Mouse (Mus musculus): Measurements from ENCODE around the gene Rhox3e. TPM values are rescaled to one million over a fixed set of nuclear protein-coding genes. Genes with fewer than 3 reads are reported as not detected.
"Not testable (repeated sequence)": the region's sequence is repeated elsewhere in the genome, so short reads cannot be mapped to it uniquely, and the experiment has no call there.

Gene Rhox3e
- total RNA-seq (2022), result not detected

DNA sequence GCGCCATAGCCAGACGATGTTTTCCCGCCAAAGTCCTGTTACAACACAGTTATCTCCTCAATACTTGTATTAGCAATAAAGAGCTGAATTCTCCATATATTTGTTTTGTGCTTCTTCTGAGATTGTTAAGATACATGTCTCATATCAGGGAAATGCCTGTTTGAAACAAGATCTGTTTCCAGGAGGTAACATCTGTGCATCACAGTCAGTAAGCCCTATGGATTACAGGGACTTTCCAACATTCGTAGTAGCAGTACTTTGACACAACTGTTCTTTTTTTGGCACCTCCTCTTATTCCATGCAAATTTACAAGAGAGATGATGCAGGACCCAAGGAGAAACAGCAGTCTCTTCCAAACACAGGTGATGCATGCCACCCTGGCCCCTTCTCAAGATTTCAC is at the start of gene Rhox3e:
TSS of gene Rhox3e (plus strand) at position 301 of the 400 bp plus-strand sequence.
- DNase-seq, result not testable (repeated sequence)

- not testable (repeated sequence) for DNase-seq
Measured at GRCm38 (mm10) chrX:37514059-37514458, 27.8 kb upstream of the Rhox3e start, which contains the start of gene Rhox4d. Gene Rhox4d, plus strand, starts transcription at chrX:37514359.

GRCm38 (mm10) chrX:37530152-37530551 is 11.7 kb upstream of the Rhox3e start, which contains the start of gene Rhox2e:
Gene Rhox2e, plus strand, starts transcription at chrX:37530452.
- DNase-seq, result not testable (repeated sequence)

GRCm38 (mm10) chrX:37557112-37557511 is 15.3 kb downstream of the Rhox3e start, which contains the start of gene Rhox4e:
Gene Rhox4e, plus strand, starts transcription at chrX:37557412.
- DNase-seq, result not testable (repeated sequence)

- DNase-seq, result not testable (repeated sequence)
Measured at GRCm38 (mm10) chrX:37571105-37571504, 29.3 kb downstream of the Rhox3e start, which contains the start of gene Rhox2f. Gene Rhox2f, plus strand, starts transcription at chrX:37571405.

DNA sequence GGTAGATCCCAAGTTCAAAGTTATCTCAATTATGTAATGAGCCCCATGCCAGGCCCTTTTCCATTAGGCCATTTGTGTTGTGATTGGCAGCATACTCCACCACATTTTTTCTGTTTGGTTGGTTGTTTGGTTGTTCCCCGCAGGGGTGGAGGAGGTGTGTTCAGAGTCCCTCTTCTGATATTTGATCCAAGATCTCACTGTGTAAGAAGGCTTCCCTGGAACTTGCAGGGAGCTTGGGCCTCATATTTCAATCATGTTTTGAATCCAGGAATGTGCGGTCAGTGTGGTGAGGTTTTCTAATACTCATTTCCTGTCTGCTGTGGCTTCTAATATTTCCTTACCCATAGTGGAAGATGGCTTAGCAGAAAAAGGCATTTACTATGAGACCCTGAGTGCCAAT is 30.8 kb downstream of the Rhox3e start:
- DNase-seq, result not testable (repeated sequence)

DNA sequence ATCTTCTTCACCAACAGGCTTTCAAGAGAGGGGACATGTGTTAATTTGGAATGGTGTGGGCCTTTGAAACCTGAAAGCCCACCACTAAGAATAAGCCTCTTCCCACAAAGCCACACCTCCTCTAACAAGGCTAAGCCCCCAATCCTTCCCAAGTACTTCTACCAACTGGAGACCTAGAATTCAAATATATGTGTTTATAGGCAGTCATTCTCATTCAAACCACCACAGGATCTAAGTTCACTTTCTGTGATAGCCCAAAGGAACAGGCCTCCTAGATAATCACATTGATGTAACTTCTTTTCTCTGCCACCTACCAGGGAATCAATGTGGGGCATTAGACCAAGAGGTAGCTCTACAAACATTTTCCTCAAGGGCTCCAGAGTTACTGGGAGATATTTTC is 38.9 kb downstream of the Rhox3e start, which contains the start of gene Rhox3f:
TSS of gene Rhox3f (plus strand) at position 301 of the 400 bp plus-strand sequence.
- DNase-seq, result not testable (repeated sequence)

Other genes starting within 250 kb of the Rhox3e start
- gene Rhox3a2, start 162.0 kb upstream of the Rhox3e start, total RNA-seq (2022), result not detected
- gene Rhox4a2, start 151.2 kb upstream of the Rhox3e start, total RNA-seq (2022), result not detected
- gene Rhox2b, start 130.0 kb upstream of the Rhox3e start, total RNA-seq (2022), result not detected
- not detected for gene Rhox4b, start 109.5 kb upstream of the Rhox3e start, total RNA-seq (2022)
- not detected for gene Rhox2c, start 88.3 kb upstream of the Rhox3e start, total RNA-seq (2022)
- not detected for gene Rhox3c, start 83.4 kb upstream of the Rhox3e start, total RNA-seq (2022)
- gene Rhox4c, start 61.7 kb upstream of the Rhox3e start, total RNA-seq (2022), result not detected
- gene Rhox2d, start 48.6 kb upstream of the Rhox3e start, total RNA-seq (2022), result not detected
- not detected for gene Rhox4d, start 27.7 kb upstream of the Rhox3e start, total RNA-seq (2022)
- not detected for gene Rhox2e, start 11.6 kb upstream of the Rhox3e start, total RNA-seq (2022)
- gene Rhox4e, start 15.4 kb downstream of the Rhox3e start, total RNA-seq (2022), result not detected
- not detected for gene Rhox2f, start 29.4 kb downstream of the Rhox3e start, total RNA-seq (2022)
- not detected for gene Rhox3f, start 39.0 kb downstream of the Rhox3e start, total RNA-seq (2022)
- not detected for gene Rhox4f, start 65.7 kb downstream of the Rhox3e start, total RNA-seq (2022)
- gene Rhox3g, start 86.6 kb downstream of the Rhox3e start, total RNA-seq (2022), result not detected
- gene Rhox2g, start 101.5 kb downstream of the Rhox3e start, total RNA-seq (2022), result not detected
- not detected for gene Rhox4g, start 109.3 kb downstream of the Rhox3e start, total RNA-seq (2022)
- gene Rhox3h, start 126.7 kb downstream of the Rhox3e start, total RNA-seq (2022), result not detected
- not detected for gene Rhox2h, start 131.3 kb downstream of the Rhox3e start, total RNA-seq (2022)